Mouse (Mus musculus) erythroblast, embryonic 14.5 days (primary cell): Measurements from ENCODE around the gene Lrrc1.

Experiments
- GATA1 ChIP-seq: IDR thresholded peaks from 2 replicates; pipeline ENCODE4 v1.6.1; 2012; ENCODE audit warnings: low read length, inconsistent platforms, mixed read lengths
- TAL1 ChIP-seq: IDR thresholded peaks from 3 replicates; pipeline ENCODE4 v1.6.1; 2012; ENCODE audit warnings: low read length, inconsistent platforms, mixed read lengths

DNA sequence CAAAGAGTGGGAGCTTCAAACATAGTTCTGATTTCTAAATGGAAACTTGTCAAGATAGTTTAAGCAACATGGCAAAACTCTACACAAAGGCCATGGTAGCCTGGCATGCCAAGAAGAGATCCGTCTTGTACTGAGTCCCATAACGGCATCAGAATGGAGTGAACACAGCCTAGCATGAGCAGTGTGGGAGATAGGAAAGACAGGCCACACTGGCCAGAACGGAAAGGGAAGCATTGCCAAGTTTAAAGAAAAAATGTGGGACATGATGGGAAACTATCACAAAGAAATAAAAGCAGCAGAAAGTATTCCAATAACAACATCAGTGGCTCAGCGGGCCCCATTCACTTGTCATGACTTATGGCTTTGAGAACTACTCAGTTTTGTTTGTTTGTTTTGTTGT is 111.2 kb downstream of the Lrrc1 start:
- TF ChIP-seq GATA1, result no peak
- no peak for TF ChIP-seq TAL1
